Mouse (Mus musculus): ENCODE measurements at regions not wholly inside any gene's neighbourhood (a gene's known extent, or its start where the extent isn't known, plus 50 kb on each side); places are given as distances from the start of the nearest gene placed in this dataset.
A peak's percentile ranks its signal among the peaks of the same experiment; 100 is the strongest.

DNA sequence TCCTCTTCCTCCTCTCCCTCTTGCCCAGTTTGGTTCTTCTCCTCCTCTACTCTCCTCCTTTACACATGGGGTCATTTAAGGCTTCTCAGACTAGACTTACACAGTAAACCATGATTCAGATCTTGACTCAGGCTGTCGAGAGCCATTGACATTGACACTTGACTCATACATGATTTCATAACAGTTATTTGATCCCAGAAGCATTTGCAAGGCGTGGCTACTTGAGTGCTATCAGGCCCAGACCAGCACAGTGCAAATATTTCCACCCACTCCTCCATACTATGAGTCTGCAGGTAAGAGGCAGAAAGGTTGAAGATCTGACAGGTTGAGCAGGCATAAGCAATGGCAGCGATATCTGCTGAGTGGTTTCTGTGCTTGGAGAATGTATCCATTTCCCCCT is 99.2 kb downstream of the Rab11fip2 start:
- Histone ChIP-seq H3K4me3 (ENCODE audit: low read depth, low read length) (no peak overlapping the region), H3K9me3 (ENCODE audit: control insufficient read depth, low read depth, low read length) (no peaks in the 10 kb centered on the region), H3K27me3 (ENCODE audit: control insufficient read depth, insufficient read depth, low read length) (no peaks in the 10 kb centered on the region), H3K36me3 (ENCODE audit: control insufficient read depth, insufficient read depth, low read length) (no peaks in the 10 kb centered on the region), H3K27ac (ENCODE audit: low read length) (no peak overlapping the region), H3K9ac (replicated peaks; ENCODE audit: low read depth, low read length) (no peak overlapping the region), H3K4me2 (replicated peaks; ENCODE audit: low read depth, low read length) (no peak overlapping the region), H3K4me1 (ENCODE audit: control insufficient read depth, insufficient read depth, low read length) (no peaks in the 10 kb centered on the region)
- peak; percentile 71; the same call in 1 of the 2 replicates for ATAC-seq (ENCODE audit: insufficient number of reproducible peaks, insufficient read depth, low FRiP score, low read depth)
- 61% methylated on average over 3 of the region's 3 CpGs for WGBS

DNA sequence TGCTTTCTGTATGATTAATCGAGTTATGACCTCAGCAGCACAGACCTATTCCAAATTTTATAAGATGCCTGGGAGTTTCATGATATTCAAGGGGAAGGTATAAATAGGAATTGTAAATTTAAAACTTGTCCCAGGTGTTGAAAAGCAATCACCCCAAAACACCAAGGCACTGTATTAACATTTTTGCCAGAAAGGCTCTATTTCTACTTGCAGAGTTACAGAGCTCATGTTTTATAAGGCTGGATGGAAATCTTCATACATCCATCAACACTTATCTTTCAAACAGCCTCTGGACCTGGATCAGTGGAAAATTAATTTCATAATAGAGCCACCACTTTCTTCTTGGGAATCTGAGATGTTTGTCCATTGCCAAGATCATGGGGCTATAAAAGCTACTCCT is 96.6 kb downstream of the Rab11fip2 start:
- Histone ChIP-seq H3K27ac (ENCODE audit: low read length) (no peak overlapping the region), H3K27me3 (ENCODE audit: control insufficient read depth, insufficient read depth, low read length) (no peaks in the 10 kb centered on the region), H3K36me3 (ENCODE audit: control insufficient read depth, insufficient read depth, low read length) (no peaks in the 10 kb centered on the region), H3K9me3 (ENCODE audit: control insufficient read depth, low read depth, low read length) (no peaks in the 10 kb centered on the region), H3K9ac (replicated peaks; ENCODE audit: low read depth, low read length) (no peak overlapping the region), H3K4me1 (ENCODE audit: control insufficient read depth, insufficient read depth, low read length) (no peaks in the 10 kb centered on the region), H3K4me3 (ENCODE audit: low read depth, low read length) (no peak overlapping the region), H3K4me2 (replicated peaks; ENCODE audit: low read depth, low read length) (no peak overlapping the region)
- WGBS = 94% methylated on average over 1 of the region's 1 CpGs
- no peak for ATAC-seq (ENCODE audit: insufficient number of reproducible peaks, insufficient read depth, low FRiP score, low read depth)

GRCm38 (mm10) chr19:59850696-59851095 is 92.8 kb downstream of the Rab11fip2 start:
- H3K4me2 ChIP-seq (replicated peaks; ENCODE audit: low read depth, low read length) = no peak overlapping the region
- H3K4me3 ChIP-seq (ENCODE audit: low read depth, low read length) = no peak overlapping the region
- H3K27me3 ChIP-seq (ENCODE audit: control insufficient read depth, insufficient read depth, low read length) = no peaks in the 10 kb centered on the region
- no peaks in the 10 kb centered on the region for H3K9me3 ChIP-seq (ENCODE audit: control insufficient read depth, low read depth, low read length)
- H3K36me3 ChIP-seq (ENCODE audit: control insufficient read depth, insufficient read depth, low read length) = no peaks in the 10 kb centered on the region
- no peak overlapping the region for H3K27ac ChIP-seq (ENCODE audit: low read length)
- no peak for ATAC-seq (ENCODE audit: insufficient number of reproducible peaks, insufficient read depth, low FRiP score, low read depth)
- no peaks in the 10 kb centered on the region for H3K4me1 ChIP-seq (ENCODE audit: control insufficient read depth, insufficient read depth, low read length)
- no peak overlapping the region for H3K9ac ChIP-seq (replicated peaks; ENCODE audit: low read depth, low read length)
- 50% methylated on average over 5 of the region's 5 CpGs for WGBS

GRCm38 (mm10) chr19:59852011-59852738 is 91.3 kb downstream of the Rab11fip2 start:
- no peak for ATAC-seq (ENCODE audit: insufficient number of reproducible peaks, insufficient read depth, low FRiP score, low read depth)
- Histone ChIP-seq H3K9me3 (ENCODE audit: control insufficient read depth, low read depth, low read length) (no peaks in the 10 kb centered on the region), H3K27me3 (ENCODE audit: control insufficient read depth, insufficient read depth, low read length) (no peaks in the 10 kb centered on the region), H3K27ac (ENCODE audit: low read length) (no peak overlapping the region), H3K9ac (replicated peaks; ENCODE audit: low read depth, low read length) (no peak overlapping the region), H3K4me2 (replicated peaks; ENCODE audit: low read depth, low read length) (no peak overlapping the region), H3K36me3 (ENCODE audit: control insufficient read depth, insufficient read depth, low read length) (no peaks in the 10 kb centered on the region), H3K4me3 (ENCODE audit: low read depth, low read length) (no peak overlapping the region), H3K4me1 (ENCODE audit: control insufficient read depth, insufficient read depth, low read length) (no peaks in the 10 kb centered on the region)
- WGBS = 44% methylated on average over 1 of the region's 1 CpGs

Measured in stomach, embryonic 14.5 days (tissue).